Mouse (Mus musculus) c-Kit-negative CD71-positive TER-119-positive erythroid progenitor cells, embryonic 14.5 days (primary cell): ENCODE measurements around the gene Ephb6.
"Not testable (repeated sequence)": the region's sequence is repeated elsewhere in the genome, so short reads cannot be mapped to it uniquely, and the experiment has no call there.

Experiments used
- DNase-seq: peaks from one replicate; pipeline ENCODE4 v3.0.0-alpha.2; 2013; ENCODE audit warnings: low read depth, low spot score

The Ephb6 gene

GRCm38 (mm10) chr6:41605061-41605793, at the start of gene Ephb6:
Gene Ephb6 (plus strand): TSS chr6:41605482.
- DNase-seq = no peak

GRCm38 (mm10) chr6:41556389-41556788, 48.9 kb upstream of the Ephb6 start:
- no peak for DNase-seq

DNA sequence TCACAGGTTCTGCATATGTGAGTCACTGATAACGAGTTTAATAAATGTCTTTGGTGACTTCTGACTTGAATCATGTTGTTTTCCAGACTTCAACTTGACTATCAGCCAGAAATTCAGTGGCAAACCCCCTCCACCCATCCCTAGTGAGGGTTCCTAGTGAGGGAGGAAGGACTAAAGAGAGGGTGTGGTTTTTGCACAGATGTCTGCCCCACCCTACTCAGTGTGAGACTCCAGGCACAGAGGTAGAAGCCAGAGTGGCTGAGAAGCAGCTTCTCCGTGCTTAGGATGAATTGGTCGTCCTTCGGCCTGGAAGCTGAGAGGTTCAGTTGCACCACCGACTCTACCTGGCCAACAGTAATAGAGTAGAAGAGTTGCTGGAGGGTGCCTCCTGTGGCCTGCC, 47.8 kb upstream of the Ephb6 start:
- DNase-seq = no peak

- no peak for DNase-seq
These were observed 47.0 kb upstream of the Ephb6 start for GRCm38 (mm10) chr6:41558271-41558670.

- no peak for DNase-seq
These were observed 46.0 kb upstream of the Ephb6 start for GRCm38 (mm10) chr6:41559331-41559730.

DNA sequence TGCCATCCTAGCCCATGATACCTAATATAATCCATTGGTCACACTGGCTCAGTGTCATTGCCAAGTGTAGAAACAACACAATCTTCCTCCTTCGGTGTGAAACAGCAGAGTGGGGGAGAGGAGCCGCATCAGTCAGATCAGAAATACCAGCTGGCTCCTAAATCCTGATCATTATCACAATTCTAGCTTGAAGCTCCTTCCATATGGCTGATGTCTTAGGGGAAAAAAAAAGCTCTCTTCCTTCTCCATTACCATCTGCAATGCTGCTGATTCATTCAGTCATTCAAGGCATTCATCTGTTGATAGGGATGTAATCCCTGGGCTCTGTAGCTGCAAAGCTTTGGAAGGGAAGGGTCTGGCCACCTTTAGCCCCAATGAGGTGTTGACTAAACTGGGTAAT, 45.0 kb upstream of the Ephb6 start:
- no peak for DNase-seq

DNA sequence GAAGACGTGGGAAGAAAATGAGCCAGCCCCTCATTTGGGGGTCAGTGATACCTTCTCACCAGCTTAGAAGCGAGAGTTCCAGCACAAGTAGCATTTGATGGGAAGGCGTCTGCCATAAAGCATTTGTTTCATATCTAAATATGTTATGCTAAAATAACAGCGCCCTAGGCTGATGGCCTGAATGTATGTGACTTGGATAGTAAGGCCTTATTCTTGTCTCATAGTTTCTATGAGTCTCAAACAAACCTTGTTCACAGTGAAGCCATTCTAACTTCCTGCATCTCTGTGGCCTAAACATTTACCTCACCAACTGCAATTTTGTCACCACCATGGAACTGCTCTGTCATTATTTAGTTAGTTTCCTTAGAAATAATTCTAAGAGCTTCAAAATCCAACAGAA, 42.7 kb upstream of the Ephb6 start:
- no peak for DNase-seq

- DNase-seq = not testable (repeated sequence)
These were observed 42.0 kb upstream of the Ephb6 start for GRCm38 (mm10) chr6:41563104-41563951.

- no peak for DNase-seq
These were observed 40.0 kb upstream of the Ephb6 start for GRCm38 (mm10) chr6:41565261-41565660.

DNA sequence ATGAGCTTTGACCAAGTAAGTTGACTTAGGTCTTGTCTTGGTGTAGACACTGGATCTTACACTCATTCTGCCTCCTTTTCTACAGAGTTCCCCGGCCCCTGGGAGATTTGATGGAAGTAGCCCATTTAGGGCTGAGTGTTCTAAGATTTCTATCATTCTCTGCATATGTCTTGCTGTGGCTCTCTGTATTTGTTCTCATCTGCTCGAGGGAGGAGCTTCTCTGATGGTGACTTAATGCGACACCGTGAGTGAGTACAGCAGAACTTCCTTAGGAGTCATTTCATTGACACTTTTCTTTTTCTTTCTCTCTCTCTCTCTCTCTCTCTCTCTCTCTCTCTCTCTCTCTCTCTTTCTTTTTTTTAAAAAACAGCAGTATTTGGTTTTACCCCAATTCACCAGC, 38.3 kb upstream of the Ephb6 start:
- no peak for DNase-seq

- no peak for DNase-seq
These were observed 36.2 kb upstream of the Ephb6 start for GRCm38 (mm10) chr6:41569078-41569477.

DNA sequence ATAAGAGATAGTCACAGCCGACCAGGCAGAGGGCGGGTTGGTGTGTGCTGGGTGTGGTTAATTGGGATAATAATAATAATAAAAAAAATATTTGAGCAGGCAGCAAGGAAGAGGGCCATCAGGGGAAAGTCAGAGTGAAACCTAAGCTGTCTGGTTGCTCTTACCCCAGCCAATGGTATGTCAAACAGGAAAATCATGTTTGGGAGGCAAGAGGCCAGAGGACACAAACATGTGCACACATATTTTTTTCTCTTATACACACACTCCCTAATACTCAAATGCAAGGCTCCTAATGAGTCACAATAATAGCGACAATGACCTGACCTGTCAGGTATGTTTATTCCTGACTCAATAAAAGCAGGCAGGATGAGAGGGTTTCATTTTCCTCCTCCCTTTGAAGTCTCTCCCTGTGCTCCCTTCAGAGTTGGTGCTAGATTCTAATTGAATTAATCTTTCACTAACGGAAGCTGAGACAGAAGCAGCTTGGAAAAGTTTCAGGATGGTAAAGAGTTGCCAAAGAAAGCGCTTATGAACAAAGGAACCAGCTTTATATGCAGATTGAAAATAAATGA, 28.7 kb upstream of the Ephb6 start:
- no peak for DNase-seq

DNA sequence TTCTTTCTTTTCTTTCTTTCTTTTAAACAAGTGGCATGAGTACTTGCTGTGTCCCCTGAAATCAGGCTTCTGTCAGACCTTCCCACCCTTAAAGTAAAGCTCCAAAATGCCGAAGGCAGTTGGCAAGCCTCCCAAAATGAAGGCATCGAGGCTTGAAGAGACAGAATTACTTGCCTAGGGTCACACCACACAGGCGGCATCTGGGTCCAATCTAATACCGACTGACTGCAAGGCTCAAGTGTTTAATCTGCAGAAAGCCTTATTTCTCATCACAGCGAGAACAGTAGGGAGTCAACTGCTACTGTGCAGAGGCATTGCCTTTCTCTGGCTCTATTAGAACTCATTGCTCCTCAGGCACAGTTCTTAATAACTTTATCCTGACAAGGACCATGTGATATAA, 28.0 kb upstream of the Ephb6 start:
- no peak for DNase-seq

GRCm38 (mm10) chr6:41581295-41581694, 24.0 kb upstream of the Ephb6 start:
- DNase-seq = no peak

- no peak for DNase-seq
These were observed 23.1 kb upstream of the Ephb6 start for GRCm38 (mm10) chr6:41582189-41582588.

DNA sequence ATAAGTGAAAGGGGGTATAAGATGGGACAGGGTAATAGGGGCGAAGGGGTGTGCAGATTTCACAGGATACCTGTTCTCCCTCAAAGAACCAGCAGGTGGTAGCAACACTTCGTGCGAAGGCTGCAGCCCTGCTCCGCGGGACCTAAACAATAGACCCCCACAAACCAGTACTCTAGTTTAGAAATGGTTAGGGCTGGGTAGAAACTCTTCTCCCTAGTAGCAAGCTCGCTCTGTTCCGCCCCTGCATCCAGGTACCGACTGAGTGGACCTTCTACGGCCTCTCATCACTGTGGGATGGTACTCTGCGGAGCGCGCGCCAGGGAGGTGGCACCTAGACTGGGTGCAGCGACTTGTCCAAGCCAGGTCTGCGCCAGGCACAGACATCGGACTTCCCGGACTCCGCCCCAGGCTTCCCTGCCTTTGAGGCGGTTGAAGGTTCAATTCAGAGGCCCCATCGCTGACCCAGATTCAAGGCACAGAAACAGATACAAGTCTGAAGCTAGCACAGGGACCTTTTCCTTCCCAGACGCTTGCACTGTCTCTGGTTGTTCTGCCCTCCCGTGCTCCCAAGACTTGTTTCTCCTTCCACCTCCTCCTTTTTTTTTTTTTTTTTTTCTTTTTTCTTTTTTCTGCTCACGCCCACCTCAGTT, 756 bp upstream of the Ephb6 start:
- no peak for DNase-seq

- no peak for DNase-seq
These were observed 467 bp downstream of the Ephb6 start for GRCm38 (mm10) chr6:41605794-41606104.

- no peak for DNase-seq
These were observed 932 bp downstream of the Ephb6 start for GRCm38 (mm10) chr6:41606214-41606613.

GRCm38 (mm10) chr6:41607637-41608036, 2.4 kb downstream of the Ephb6 start:
- DNase-seq = no peak

GRCm38 (mm10) chr6:41620173-41620798, 15.0 kb downstream of the Ephb6 start:
- DNase-seq = no peak

- no peak for DNase-seq
These were observed 16.1 kb downstream of the Ephb6 start for GRCm38 (mm10) chr6:41621241-41621990.
